Mouse (Mus musculus) bone marrow, adult 2 months (tissue): ENCODE measurements around the gene Klk9. TPM values are rescaled to one million over a fixed set of nuclear protein-coding genes. Genes with fewer than 3 reads are reported as not detected.

ENCODE experiments used
- H3K27ac ChIP-seq: fragments of 200-500 bp; 2 replicates; pipeline ENCODE4 v1.5.1; 2012; ENCODE audit warnings: low read depth, mild to moderate bottlenecking, control low read depth, inconsistent platforms, low read length; ENCODE audit not compliant: control insufficient read depth, poor library complexity, insufficient read depth
- H3K4me1 ChIP-seq: fragments of 200-500 bp; 2 replicates; pipeline ENCODE4 v1.6.1; 2011; ENCODE audit warnings: low read length; ENCODE audit not compliant: control insufficient read depth, insufficient read depth
- H3K4me3 ChIP-seq: fragments of 200-500 bp; replicated peaks from 2 replicates; pipeline ENCODE3; 2011; ENCODE audit warnings: mild to moderate bottlenecking, low read depth, low read length, control low read depth; ENCODE audit not compliant: control insufficient read depth
- CTCF ChIP-seq: fragments of 200-500 bp; IDR thresholded peaks from 2 replicates; pipeline ENCODE4 v1.5.1; 2011; ENCODE audit warnings: low read length, control low read depth; ENCODE audit not compliant: control insufficient read depth, insufficient read depth
- POLR2A ChIP-seq: fragments of 200-500 bp; IDR thresholded peaks from 2 replicates; pipeline ENCODE4 v1.6.1; 2011; ENCODE audit warnings: low read depth, mild to moderate bottlenecking, control low read depth, low read length, borderline replicate concordance; ENCODE audit not compliant: control insufficient read depth
- WGBS: fragments of 180-500 bp; shearing (Covaris S2); methylation state at CpG from one replicate; pipeline ENCODE4 v1.1.7; 2018; 5-methylcytosine and 5-hydroxymethylcytosine counted together
- polyA plus RNA-seq: library from polyadenylated mRNA; stranded (reverse); fragments of >200 nt; gene quantifications from 2 replicates; pipeline ENCODE4 v1.2.4, GENCODE M21; 2011; ENCODE audit warnings: low replicate concordance; ENCODE audit not compliant: missing spikeins, insufficient read depth, insufficient read length

Gene Klk9
- polyA plus RNA-seq, 1 experiment: not detected

DNA sequence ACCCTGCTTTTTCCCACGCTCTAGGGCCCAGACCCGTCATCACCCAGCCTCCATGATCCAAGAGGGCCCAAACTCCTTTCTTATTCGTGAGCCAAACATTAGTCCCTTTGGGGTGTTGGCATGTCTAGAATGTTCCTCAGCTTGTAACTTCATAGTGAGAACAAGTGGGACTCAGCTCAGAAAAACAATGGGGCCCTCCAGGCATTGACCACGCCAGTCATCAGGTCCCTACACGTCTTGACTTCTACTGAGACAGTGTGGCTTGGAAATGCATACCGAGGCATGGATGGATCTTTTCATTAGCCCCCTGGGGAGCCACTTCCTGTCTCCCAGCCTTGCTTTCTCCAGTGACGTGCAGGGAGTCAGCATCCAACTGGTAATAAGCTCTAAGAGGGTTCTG lies 8.2 kb downstream of the Klk9 start:
- no peak overlapping the region for H3K27ac ChIP-seq
- 73% methylated on average over 7 of the region's 7 CpGs for WGBS
- H3K4me3 ChIP-seq: no peak overlapping the region
- H3K4me1 ChIP-seq: no peaks in the 10 kb centered on the region; the same call in 1 of the 2 replicates
- no peak for TF ChIP-seq CTCF
- no peak for TF ChIP-seq POLR2A

DNA sequence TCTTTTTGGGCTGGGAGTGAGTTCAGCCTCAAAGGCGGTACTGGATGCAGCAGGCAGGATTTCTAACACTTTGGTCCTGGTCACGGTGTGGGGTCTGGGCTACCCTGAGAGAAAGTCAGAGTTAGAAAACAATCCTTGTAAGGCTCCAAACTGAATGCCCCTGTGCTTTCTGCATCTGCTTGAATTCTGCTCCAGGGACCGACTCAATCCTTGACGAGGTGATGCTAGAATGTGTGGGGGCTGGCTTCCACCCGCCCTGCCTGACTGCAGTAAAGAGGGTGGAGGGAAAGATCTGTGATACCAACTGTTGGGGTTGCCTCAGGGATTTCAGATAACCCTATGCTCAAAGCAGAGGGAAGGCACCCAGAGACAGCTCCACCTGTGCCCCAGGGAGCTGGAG lies 19.3 kb downstream of the Klk9 start, which contains the start of gene Klk7:
Klk7 (plus strand) TSS at position 301 of the 400 bp plus-strand sequence.
- H3K27ac ChIP-seq: no peak within 1 kb of the TSS
- H3K4me1 ChIP-seq: no peaks in the 10 kb centered on the region
- no peak for TF ChIP-seq CTCF
- TF ChIP-seq POLR2A: no peak
- 62% methylated on average over 5 of the region's 5 CpGs for WGBS
- no peak within 1 kb of the TSS for H3K4me3 ChIP-seq

DNA sequence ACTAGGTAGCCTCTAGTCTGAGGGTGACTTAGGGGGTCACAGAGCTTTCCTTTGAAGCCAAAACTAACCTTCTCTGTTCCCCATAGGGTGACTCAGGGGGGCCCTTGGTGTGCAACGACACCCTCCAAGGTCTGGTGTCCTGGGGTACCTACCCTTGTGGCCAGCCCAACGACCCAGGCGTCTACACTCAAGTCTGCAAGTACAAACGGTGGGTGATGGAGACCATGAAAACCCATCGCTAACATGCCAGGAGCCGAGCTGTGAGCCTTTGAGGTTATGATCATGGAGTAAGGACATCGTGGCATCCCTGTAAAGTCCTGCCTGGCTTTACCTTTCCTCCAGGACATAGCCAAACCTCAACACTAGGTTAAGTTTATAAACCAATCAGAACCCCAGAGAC lies 23.5 kb downstream of the Klk9 start:
- 85% methylated on average over 7 of the region's 7 CpGs for WGBS
- H3K4me3 ChIP-seq: no peak overlapping the region
- no peak for TF ChIP-seq POLR2A
- no peak for TF ChIP-seq CTCF
- no peak overlapping the region for H3K27ac ChIP-seq
- H3K4me1 ChIP-seq: no peaks in the 10 kb centered on the region

DNA sequence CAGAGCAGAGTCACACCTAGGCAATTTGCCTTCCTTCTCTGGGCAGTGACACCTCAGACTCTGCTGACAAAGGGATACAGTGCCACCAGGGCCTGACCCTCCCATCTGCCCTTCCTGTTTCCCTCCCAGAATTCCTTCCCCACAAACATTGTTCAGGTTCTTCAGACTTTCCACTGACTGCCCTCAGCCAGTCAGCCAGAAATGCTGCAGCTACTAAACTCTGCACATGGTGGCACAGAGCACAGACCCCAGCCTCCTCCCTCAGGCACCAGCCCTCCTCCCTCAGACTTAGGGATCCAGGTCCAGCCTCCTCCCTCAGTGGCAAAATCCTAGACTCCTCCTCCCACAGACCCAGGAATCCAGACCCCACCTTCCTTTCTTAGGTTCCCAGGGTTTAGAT lies 25.1 kb downstream of the Klk9 start:
- Histone ChIP-seq H3K4me1 (no peaks in the 10 kb centered on the region), H3K4me3 (no peak overlapping the region), H3K27ac (no peak overlapping the region)
- TF ChIP-seq CTCF (no peak), POLR2A (no peak)

DNA sequence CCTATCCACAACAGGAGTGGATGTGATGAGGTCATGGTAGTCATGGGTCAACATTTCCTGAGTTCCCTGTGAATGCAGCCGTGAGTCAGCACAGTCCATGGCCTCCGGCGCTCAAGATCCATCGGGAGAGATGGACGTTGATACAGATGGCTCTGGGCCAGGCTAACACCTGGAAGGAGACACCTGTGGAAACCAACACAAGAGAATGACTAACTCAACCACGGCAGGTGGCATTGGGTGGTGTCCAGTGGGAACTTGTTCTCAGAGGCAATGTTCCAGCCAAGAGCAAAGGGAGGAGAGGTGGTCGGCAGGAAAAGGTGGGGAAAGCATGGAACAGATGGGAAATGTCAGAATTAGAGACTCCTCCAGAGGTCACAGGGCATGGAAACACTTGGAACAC lies 29.9 kb downstream of the Klk9 start:
- TF ChIP-seq CTCF (no peak), POLR2A (no peak)
- H3K27ac ChIP-seq: no peak overlapping the region
- no peak overlapping the region for H3K4me3 ChIP-seq
- WGBS: 79% methylated on average over 7 of the region's 7 CpGs
- no peaks in the 10 kb centered on the region for H3K4me1 ChIP-seq

DNA sequence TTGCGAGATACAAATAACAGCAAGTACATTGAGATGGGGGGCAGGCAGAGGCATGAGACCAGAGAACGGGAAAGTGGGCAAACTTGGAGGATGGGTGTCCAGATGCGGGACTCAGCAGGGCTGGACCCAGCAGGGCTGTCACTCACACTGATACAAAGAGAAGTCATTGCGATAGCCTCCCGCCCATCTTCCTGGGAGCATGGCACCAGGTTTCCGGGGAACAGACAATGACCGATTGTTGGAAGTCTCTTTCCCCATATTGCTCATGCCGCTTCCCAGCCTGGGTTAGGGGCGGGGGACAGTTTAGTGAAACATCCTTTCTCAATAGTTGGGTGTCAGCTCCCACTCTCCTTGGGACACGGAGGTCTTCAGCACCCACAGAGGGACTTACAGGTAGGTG lies 32.5 kb downstream of the Klk9 start, which contains the start of gene Klk6:
Klk6 (plus strand) TSS at position 301 of the 400 bp plus-strand sequence.
- Histone ChIP-seq H3K4me3 (no peak within 1 kb of the TSS), H3K4me1 (no peaks in the 10 kb centered on the region), H3K27ac (no peak within 1 kb of the TSS)
- no peak for TF ChIP-seq POLR2A
- WGBS: 81% methylated on average over 10 of the region's 10 CpGs

DNA sequence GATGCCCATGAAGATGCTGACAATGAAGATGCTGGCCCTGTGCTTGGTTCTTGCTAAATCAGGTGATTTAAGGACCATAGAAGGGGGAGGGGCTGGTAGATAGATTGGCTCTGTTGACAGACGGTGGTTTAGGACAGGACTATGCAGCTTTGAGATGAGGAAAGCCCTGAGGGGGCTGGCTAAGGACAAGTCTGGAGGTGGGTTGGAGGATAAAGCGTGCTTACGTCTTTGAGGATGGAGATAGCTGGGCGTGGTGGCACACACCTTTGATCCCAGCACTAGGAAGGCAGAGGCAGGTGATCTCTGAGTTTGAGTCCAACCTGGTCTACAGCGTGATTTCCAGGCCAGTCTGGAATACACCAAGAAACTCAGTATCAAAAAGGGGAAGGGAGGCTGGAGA lies 34.4 kb downstream of the Klk9 start:
- Histone ChIP-seq H3K27ac (no peak overlapping the region), H3K4me3 (no peak overlapping the region), H3K4me1 (no peaks in the 10 kb centered on the region)
- TF ChIP-seq POLR2A (no peak), CTCF (no peak)
- WGBS: 69% methylated on average over 5 of the region's 5 CpGs

DNA sequence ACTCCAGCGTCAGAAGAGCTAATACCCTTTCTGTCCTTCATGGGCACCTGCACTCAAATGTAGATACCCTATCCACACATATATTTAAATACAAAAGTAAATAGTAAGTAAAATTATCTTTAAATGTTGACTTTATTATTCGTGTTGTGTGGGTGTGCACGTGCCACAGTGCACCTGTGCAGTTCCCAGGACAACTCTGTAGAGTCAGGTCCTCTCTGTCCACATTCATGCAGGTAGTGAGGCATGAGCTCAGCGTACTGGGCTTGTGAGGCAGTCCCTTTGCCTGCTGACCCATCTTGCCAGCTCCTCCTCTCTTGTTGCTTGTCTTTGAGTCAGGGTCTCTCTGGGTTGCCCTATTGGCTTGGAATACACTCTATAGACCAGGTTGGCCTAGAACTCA lies 36.0 kb downstream of the Klk9 start:
- TF ChIP-seq POLR2A: no peak
- H3K4me1 ChIP-seq: no peaks in the 10 kb centered on the region
- H3K27ac ChIP-seq: no peak overlapping the region
- no peak overlapping the region for H3K4me3 ChIP-seq
- WGBS: 74% methylated on average over 4 of the region's 4 CpGs

DNA sequence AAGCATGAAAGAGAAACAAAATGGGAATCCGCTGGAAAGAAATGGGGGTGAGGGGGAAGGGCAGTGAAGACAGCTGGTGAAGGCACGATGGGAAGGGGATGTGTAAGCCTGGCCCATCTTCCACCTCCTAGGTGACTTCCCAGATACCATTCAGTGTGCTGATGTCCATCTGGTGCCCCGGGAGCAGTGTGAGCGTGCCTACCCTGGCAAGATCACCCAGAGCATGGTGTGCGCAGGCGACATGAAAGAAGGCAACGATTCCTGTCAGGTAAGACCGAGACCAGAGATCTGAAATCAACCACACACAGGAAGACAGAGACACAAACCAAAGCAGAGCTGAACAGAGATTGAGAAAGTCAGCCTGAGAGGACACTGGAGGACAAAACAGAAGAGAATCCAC lies 37.3 kb downstream of the Klk9 start:
- H3K4me3 ChIP-seq: no peak overlapping the region
- H3K4me1 ChIP-seq: no peaks in the 10 kb centered on the region
- WGBS: 84% methylated on average over 8 of the region's 8 CpGs
- no peak overlapping the region for H3K27ac ChIP-seq
- no peak for TF ChIP-seq POLR2A
- TF ChIP-seq CTCF: no peak
